Mouse (Mus musculus) bone marrow, adult 2 months (tissue): ENCODE measurements around the gene Tbx10. TPM values are rescaled to one million over a fixed set of nuclear protein-coding genes. Genes with fewer than 3 reads are reported as not detected.
A peak's percentile ranks its signal among the peaks of the same experiment; 100 is the strongest.
"Not testable (repeated sequence)": the region's sequence is repeated elsewhere in the genome, so short reads cannot be mapped to it uniquely, and the experiment has no call there.

ENCODE experiments used
- H3K27ac ChIP-seq: fragments of 200-500 bp; 2 replicates; pipeline ENCODE4 v1.5.1; 2012; ENCODE audit warnings: low read depth, mild to moderate bottlenecking, control low read depth, inconsistent platforms, low read length; ENCODE audit not compliant: control insufficient read depth, poor library complexity, insufficient read depth
- H3K4me1 ChIP-seq: fragments of 200-500 bp; 2 replicates; pipeline ENCODE4 v1.6.1; 2011; ENCODE audit warnings: low read length; ENCODE audit not compliant: control insufficient read depth, insufficient read depth
- H3K4me3 ChIP-seq: fragments of 200-500 bp; replicated peaks from 2 replicates; pipeline ENCODE3; 2011; ENCODE audit warnings: mild to moderate bottlenecking, low read depth, low read length, control low read depth; ENCODE audit not compliant: control insufficient read depth
- CTCF ChIP-seq: fragments of 200-500 bp; IDR thresholded peaks from 2 replicates; pipeline ENCODE4 v1.5.1; 2011; ENCODE audit warnings: low read length, control low read depth; ENCODE audit not compliant: control insufficient read depth, insufficient read depth
- POLR2A ChIP-seq: fragments of 200-500 bp; IDR thresholded peaks from 2 replicates; pipeline ENCODE4 v1.6.1; 2011; ENCODE audit warnings: low read depth, mild to moderate bottlenecking, control low read depth, low read length, borderline replicate concordance; ENCODE audit not compliant: control insufficient read depth
- WGBS: fragments of 180-500 bp; shearing (Covaris S2); methylation state at CpG from one replicate; pipeline ENCODE4 v1.1.7; 2018; 5-methylcytosine and 5-hydroxymethylcytosine counted together
- polyA plus RNA-seq: library from polyadenylated mRNA; stranded (reverse); fragments of >200 nt; gene quantifications from 2 replicates; pipeline ENCODE4 v1.2.4, GENCODE M21; 2011; ENCODE audit warnings: low replicate concordance; ENCODE audit not compliant: missing spikeins, insufficient read depth, insufficient read length

Tbx10 gene
- polyA plus RNA-seq, 1 experiment: not detected

DNA sequence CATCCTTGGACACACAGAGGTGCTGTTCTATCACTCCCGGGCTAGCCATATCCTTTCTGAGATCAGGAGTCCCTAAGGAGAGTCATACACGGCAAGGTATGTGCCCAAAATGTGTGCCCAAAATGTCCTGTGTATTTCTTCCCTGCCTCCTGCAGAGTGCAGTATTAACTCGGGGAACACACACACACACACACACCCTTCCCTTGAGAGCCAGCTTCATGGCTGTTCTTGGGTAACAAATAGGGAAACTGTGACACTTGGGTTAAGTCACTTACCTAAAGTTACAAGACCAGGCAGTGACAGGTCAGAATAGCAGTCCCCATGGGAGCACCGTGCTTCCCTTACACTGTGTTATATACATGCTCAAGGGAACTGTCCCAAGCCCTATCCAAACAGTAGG lies 28.5 kb upstream of the Tbx10 start:
- WGBS: 59% methylated on average over 4 of the region's 4 CpGs
- peak overlapping the region; percentile 34; the same call in 1 of the 2 replicates for H3K27ac ChIP-seq
- no peak for TF ChIP-seq POLR2A
- peak; percentile 28 for TF ChIP-seq CTCF
- peaks cover 1% of the 10 kb centered on the region; the same call in 1 of the 2 replicates for H3K4me1 ChIP-seq
- H3K4me3 ChIP-seq: no peak overlapping the region

DNA sequence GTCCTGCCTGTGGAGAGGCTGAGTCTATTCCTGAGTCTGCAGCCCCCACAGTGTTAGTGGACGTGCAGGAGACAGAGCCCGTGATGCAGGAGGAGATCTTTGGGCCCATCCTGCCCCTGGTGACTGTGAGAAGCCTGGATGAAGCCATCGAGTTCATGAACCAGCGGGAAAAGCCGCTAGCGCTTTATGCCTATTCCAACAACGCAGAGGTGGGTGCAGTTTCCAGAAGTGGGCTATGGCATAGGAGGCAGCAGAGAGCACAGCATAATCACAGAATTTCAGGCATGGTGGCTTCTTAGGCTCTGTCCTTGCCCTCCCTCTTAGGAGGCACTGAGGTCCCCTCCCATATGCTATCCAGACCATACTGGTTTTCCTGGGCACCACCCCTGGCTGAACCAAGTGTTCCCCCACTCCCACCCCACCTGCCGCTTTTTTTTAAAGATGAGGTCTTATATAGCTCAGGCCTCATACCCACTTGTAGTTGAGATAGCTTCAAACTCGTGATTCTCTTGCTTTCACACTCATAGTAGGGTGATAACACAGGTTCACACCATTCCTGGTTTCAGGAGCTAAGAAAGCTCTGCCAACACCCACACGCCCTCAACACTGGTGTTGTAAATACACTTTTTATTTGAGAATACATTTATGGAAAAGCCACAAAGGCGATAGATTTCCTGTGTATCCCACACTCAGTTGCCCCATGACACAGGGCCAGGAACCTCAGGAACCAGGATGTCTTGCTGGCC lies 26.0 kb upstream of the Tbx10 start:
- H3K4me1 ChIP-seq: peaks cover 1% of the 10 kb centered on the region; the same call in 1 of the 2 replicates
- H3K27ac ChIP-seq: peak overlapping the region; percentile 26; the same call in 1 of the 2 replicates
- H3K4me3 ChIP-seq: no peak overlapping the region
- TF ChIP-seq CTCF (0 out of 2 replicates have a peak, but pooled peaks have one; percentile 15), POLR2A (no peak)
- 75% methylated on average over 11 of the region's 11 CpGs for WGBS

DNA sequence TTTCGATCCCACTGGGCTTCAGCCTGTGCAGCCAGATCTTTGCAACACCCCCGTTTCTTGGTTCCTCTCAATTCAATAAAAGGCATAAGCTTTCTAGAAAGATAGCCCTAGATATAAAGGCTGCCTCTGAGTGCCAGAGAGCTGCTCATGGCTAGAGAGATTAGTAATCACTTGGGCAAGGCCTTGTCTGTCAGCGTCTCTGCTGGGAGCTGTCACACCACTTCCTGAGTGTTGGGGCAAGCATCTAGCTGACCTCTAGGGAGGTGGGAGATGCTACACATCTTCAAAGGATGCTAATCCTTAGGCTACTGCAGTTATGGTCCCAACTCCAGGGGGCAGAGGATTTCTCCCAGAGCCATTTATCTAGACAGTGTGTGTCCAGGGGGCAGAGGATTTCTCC lies 25.3 kb upstream of the Tbx10 start:
- peaks cover 1% of the 10 kb centered on the region; the same call in 1 of the 2 replicates for H3K4me1 ChIP-seq
- TF ChIP-seq CTCF (no peak), POLR2A (no peak)
- H3K4me3 ChIP-seq: no peak overlapping the region
- peak overlapping the region; percentile 26; the same call in 1 of the 2 replicates for H3K27ac ChIP-seq
- WGBS: 28% methylated on average over 3 of the region's 3 CpGs

DNA sequence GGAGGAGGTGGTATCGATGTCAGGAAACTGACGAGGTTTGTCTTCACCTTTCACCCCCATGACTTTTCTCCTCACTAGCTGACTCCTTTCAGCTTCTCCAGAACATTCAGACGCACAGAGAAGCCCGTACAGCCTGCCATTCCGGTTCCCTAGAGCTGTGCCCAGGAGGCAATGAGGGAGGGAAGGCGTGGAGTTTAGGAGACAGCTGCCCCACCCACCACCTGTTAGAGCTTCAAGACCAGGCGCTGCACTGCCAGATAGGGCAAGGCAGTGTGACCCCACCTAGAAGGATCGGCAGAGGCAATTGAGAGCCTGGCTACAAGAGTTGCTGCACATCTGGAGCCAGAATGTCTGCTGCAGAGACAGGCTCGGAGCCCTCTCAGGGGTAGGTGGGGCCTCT lies 20.3 kb upstream of the Tbx10 start, which contains the start of gene Aldh3b2:
Gene Aldh3b2 (plus strand): TSS at position 100 of the 400 bp plus-strand sequence.
- Histone ChIP-seq H3K4me1 (no peaks in the 10 kb centered on the region; the same call in 1 of the 2 replicates), H3K4me3 (peak within 1 kb of the TSS; percentile 8), H3K27ac (no peak within 1 kb of the TSS)
- 67% methylated on average over 9 of the region's 9 CpGs for WGBS
- TF ChIP-seq POLR2A: no peak
- no peak for TF ChIP-seq CTCF

DNA sequence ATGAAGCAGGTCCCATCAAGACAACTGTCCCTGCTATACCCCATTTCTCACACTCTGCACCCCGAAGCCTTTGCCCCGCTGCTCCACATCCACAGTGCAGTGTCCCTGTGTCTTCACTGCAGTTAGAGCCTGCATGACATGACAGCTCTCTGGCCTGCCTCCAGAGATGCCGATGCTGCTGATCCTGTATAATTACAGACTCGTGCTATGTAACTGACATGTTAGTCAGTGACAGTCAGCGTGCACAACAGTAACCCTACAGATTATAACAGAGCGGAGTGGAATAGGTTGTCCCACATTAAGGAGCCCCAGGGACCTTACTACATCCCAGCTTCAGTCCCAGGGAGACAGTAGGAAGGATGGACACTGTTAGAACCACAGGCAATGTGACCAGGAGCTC lies 17.9 kb upstream of the Tbx10 start:
- WGBS: 88% methylated on average over 6 of the region's 6 CpGs
- not testable (repeated sequence) for H3K4me1 ChIP-seq, H3K4me3 ChIP-seq, H3K27ac ChIP-seq

DNA sequence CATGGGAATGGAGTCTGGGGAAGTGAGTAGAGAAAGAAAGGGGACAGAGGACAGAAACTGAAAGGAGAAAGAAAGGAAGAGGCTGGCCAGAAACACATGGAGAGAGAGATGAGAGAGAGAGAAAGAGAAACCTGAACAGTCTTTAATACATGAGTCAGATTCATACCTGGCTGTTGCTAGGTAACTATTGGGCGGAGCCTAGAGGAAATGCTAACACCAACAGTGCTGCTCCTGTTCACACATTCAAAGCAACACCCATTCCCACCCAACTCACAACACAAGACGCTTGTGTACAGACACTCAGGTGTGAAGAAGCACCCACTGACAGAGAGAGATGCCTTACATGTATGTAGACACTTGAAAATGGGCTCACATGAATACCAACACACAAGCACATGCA lies 16.7 kb upstream of the Tbx10 start:
- 80% methylated on average over 2 of the region's 2 CpGs for WGBS
- Histone ChIP-seq H3K4me1 (no peaks in the 10 kb centered on the region; the same call in 1 of the 2 replicates), H3K4me3 (no peak overlapping the region), H3K27ac (no peak overlapping the region)
- TF ChIP-seq CTCF (no peak), POLR2A (no peak)

DNA sequence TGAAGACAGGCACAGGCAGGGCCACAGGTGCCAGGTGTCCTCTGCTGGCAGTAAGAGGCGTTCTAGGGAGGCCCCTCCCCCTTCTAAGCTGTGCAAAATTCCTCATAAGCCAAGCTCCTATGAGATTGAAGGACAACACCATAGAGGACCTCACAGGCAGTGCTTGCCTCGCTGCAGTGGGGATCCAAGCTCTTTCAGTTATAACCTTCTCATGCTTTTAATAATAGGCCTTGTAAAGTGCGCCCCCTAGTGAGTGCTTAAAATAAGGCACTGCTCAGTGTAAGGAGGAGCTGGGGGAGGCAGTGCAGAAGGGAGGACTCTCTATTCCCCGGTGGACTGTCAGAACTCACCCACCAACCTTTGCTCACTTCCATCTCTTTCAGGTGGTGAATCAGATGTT lies 12.2 kb upstream of the Tbx10 start:
- WGBS: 14% methylated on average over 4 of the region's 4 CpGs
- Histone ChIP-seq H3K4me1 (no peaks in the 10 kb centered on the region), H3K4me3 (no peak overlapping the region), H3K27ac (no peak overlapping the region)
- TF ChIP-seq CTCF (peak; percentile 75), POLR2A (no peak)

DNA sequence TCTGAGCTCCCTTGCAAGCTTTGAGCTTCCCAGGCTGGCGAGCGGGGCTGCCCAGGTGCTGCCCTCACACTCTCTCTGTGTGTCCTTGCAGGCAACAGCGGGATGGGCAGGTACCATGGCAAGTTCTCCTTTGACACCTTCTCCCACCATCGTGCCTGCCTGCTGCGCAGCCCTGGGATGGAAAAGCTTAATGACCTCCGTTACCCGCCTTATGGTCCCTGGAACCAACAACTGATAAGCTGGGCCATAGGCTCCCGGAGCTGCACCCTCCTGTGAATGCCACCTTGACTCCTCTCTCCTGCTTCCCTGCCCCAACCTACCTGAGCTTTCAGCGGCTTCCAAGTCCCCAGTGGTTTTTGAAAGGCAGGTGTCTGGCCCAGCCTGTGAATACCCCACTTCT lies 11.6 kb upstream of the Tbx10 start:
- WGBS: 79% methylated on average over 9 of the region's 9 CpGs
- TF ChIP-seq POLR2A (no peak), CTCF (no peak)
- Histone ChIP-seq H3K4me3 (no peak overlapping the region), H3K27ac (no peak overlapping the region), H3K4me1 (no peaks in the 10 kb centered on the region)

DNA sequence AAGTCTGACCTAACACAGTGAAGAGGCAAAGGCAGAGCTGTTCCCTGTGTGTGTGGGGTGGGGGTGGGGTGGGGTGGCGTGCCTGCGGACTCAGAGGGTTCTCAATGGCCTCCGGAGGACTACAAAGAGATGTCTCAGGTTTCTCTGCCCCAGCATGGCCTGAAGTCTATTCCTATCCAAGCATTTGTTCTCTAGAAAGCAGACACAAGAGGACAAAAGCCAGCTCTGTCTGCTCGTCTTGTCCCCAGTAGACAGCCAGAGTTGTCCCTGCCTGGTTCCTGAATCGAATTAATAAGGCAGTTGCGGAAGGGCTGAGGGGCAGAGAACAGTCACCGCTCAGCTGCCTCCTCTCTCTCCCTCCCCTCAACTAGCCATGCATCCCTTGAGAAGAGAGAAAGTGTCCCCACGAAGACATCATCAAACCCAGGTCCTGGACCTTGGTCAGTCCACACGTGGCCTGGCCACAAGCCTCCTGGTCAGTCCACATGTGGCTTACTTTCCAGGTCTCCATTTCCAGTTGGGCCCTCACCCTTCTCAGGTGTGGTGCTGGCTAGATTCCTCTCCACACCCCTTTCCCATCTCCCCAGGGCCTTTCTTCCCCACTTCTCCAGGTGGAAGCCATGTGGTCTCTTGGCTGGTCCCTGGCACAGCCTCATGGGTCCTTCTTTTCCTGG lies 8.9 kb upstream of the Tbx10 start:
- 80% methylated on average over 9 of the region's 9 CpGs for WGBS
- no peaks in the 10 kb centered on the region for H3K4me1 ChIP-seq
- no peak overlapping the region for H3K4me3 ChIP-seq
- H3K27ac ChIP-seq: no peak overlapping the region
- no peak for TF ChIP-seq POLR2A
- no peak for TF ChIP-seq CTCF
